Mouse (Mus musculus) 3134 (cell line): ENCODE results near the gene 1700012B09Rik.

Experiments used
- DNase-seq: peaks from one replicate; pipeline ENCODE4 v3.0.0-alpha.2; 2011; ENCODE audit warnings: low spot score; ENCODE audit not compliant: insufficient read length; ENCODE audit errors: extremely low read depth

1700012B09Rik gene

GRCm38 (mm10) chr9:14770803-14771471 is at the start of gene 1700012B09Rik:
Gene 1700012B09Rik (minus strand): TSS chr9:14771030.
- no peak for DNase-seq

GRCm38 (mm10) chr9:14810111-14810510 is 39.3 kb upstream of the 1700012B09Rik start:
- DNase-seq: no peak

GRCm38 (mm10) chr9:14806786-14807185 is 36.0 kb upstream of the 1700012B09Rik start:
- DNase-seq: no peak

- no peak for DNase-seq
Measured at GRCm38 (mm10) chr9:14805714-14806113, 34.9 kb upstream of the 1700012B09Rik start.

DNA sequence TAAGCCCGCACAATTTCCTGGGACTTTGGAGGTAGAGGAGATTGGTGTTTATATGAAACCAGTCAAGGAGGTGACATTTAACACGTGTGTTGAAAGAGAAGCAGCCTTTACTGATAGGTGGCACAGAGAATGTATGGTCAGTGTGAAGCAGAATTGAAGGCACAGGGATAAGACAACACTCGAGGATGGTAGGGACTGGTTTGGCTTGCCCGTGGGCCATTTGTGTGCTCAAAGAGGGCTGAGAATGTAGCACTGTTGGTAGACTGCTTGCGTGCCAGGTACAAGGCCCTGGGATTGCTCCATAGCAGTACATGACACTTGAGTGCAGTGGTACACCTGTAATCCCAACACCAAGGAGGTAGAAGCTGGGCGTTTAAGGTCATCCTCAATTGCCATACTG is 16.5 kb upstream of the 1700012B09Rik start:
- DNase-seq: no peak

DNA sequence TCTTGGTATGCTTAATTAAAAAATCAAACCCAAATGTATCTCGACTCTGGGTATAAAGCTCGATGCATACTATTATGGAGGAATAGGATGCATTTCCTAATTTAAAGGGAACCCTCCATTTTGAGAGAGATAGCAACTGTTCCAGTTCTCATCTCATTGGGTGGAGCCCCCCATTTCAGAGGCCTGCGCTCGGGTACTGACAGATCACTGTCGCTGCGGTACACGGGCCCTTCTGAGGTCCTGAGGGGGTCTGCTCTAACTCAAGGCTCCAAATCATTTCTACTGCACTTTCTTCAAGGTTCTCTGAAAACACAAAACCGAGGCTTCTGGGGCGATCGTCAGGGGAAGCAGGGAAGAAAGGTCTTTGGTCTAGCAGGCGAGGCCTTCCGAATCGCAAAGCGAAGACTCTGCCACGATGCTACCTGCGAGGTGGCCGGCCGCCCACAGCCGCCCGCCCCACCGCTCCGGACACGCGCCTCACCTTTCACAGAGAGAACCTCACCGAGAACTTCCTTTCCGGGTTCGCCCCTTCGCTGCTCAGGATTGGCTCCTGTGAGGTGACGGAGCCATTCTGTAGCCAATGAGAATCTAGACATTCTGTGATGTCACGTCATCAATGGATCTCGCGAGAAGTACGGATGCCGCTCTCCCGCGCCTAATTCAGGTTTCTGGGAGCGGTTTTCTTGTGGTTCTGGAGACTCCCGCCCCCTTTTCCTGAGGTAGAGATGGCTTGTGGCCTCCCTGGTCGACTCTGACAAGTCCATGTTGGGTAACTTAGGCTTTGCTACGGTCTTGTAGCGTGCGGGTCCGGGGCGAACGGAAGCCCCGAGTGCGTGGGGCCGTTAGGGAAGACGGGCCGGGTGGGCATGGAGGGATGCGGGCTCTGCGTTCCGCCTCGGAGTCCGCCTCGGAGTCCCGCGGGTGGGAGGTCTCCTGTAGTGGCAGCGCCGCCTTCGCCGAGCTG is 13.5 kb upstream of the 1700012B09Rik start, which contains the start of the genes Mre11a and Ankrd49:
TSS of gene Mre11a (plus strand) at position 616 of the 964 bp plus-strand sequence.
TSS of gene Ankrd49 (minus strand) at position 818 of the 964 bp plus-strand sequence.
- DNase-seq: peak; percentile 88

GRCm38 (mm10) chr9:14778341-14778740 is 7.5 kb upstream of the 1700012B09Rik start:
- no peak for DNase-seq

DNA sequence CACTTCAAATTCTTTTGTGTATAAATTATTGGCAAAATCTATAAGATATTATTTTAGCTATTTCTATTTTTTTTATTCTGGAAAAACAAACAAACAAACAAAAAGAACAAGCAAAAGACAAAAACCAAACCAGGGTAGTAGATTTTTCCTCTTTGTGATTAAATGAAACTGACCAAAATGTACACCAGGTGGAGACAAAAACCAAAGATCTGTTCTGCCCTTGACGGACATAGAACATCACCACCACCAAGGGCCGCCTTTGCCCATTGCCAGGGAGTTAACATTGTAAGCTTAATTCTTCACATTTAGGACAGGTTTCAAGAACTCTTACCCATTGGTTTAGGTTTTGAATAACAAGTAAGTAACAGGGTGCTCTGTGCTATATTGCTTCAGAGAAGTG is 3.0 kb upstream of the 1700012B09Rik start:
- DNase-seq: no peak

DNA sequence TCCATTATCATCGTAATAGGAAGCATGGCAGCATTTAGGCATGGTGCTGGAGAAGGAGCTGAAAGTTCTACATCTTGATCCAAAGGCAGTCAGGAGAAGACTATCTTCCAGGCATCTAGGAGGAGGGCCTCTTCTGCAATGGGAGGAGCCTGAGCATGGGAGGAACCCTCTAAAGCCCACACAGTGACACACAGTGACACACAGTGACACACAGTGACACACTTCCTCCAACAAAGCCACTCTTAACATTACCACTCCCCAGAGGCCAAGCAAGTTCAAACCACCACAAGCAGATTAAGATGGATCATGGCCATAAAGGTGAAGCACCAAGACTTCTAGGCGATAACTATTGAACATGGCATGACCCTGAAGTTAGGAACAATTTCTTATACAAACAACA is 1.2 kb upstream of the 1700012B09Rik start:
- DNase-seq: no peak

- no peak for DNase-seq
Measured at GRCm38 (mm10) chr9:14769811-14770210, 1.0 kb downstream of the 1700012B09Rik start.

- no peak for DNase-seq
Measured at GRCm38 (mm10) chr9:14764765-14765164, 6.1 kb downstream of the 1700012B09Rik start.

DNA sequence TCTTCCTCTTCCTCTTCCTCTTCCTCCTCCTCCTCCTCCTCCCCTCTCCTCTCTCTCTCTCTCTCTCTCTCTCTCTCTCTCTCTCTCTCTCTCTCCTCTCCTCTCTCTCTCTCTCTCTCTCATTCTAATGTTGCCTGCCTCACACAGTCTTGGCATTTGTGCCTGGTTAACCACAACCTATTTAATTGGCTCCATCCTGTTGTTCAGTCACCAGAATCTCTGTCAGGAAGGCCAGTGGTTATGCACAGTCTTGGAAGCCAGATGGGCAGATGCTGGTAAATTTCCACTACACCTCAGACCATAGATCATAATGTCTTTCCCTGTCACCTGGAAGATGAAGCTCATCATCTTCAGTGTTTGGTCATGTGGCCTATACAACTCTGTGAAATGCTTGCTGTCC is 11.6 kb downstream of the 1700012B09Rik start:
- DNase-seq: peak; percentile 47

DNA sequence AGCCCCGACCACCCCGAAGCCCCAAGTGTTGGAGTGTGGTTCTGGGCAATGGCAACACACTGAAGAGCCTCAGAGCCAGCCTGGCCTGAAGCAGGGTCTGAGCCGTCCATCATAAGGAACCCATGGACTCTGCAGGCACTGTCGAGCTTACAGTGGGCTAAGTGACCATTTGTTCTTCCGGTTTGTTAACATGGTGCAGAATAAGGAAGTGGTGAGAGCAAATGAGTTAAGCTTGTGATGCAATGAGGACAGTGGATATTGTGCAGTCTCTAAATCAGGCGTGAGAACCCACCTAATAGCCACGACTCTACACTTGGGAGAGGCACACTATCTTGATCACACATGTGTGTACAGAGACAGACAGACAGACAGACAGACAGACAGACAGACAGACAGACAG is 12.2 kb downstream of the 1700012B09Rik start:
- DNase-seq: no peak

GRCm38 (mm10) chr9:14754469-14754868 is 16.4 kb downstream of the 1700012B09Rik start:
- DNase-seq: no peak

- DNase-seq: no peak
Measured at GRCm38 (mm10) chr9:14753947-14754346, 16.9 kb downstream of the 1700012B09Rik start.

DNA sequence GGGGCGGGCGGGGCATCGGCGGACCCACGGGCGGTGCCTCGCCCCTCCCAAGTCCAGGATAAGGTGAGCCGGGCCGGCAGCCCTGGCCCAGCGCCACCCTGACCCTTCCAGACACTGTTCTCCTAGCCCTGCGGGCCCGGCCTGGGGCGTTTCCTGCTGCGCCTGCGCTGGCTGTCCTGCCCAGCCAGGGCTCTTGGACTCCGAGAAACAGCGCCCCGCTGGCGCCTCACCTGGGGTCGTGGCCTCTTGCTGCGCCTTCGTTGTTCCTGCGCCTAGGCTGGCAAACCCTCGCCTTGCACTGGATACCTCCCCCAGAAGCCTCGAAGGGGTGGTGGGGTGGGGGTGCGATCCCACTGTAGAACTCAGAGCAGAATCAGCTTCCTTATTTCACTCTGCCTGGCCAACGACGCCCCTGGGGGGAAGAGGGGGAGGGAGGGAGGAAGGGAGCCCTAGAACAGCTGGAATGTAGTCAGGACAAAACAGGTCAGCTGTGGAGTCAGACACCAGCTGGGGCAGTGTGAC is 18.8 kb downstream of the 1700012B09Rik start, which contains the start of gene Fut4:
TSS of gene Fut4 (minus strand) at position 393 of the 522 bp plus-strand sequence.
- no peak for DNase-seq

DNA sequence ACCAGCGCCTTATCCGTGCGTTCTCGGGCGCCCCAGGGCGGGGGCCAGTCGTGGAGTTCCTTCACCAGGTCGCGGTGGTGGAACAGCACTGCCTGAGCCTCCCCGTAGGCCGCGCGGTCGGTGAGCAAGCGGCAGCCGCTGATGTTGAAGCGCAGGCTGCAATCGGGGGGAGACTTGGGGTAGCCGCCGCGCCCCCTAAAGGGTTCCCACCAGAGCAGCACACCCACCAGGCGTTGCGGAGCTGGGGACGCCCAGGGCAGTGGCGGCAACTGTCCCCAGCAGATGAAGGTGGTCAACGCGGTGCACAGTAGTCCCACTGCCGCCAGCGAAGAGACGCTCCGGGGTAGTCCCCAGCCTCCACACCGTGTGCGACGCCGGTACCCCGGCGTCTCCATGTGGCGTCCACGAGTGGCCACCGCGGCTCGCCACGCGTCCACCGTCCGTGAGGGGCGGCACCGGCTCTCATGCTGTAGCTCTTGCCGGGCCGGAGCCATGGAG is 19.3 kb downstream of the 1700012B09Rik start:
- no peak for DNase-seq

- DNase-seq: no peak
Measured at GRCm38 (mm10) chr9:14750901-14751502, 19.8 kb downstream of the 1700012B09Rik start.

- no peak for DNase-seq
Measured at GRCm38 (mm10) chr9:14740151-14740924, 30.5 kb downstream of the 1700012B09Rik start, which contains the start of gene Piwil4. Gene Piwil4 (minus strand): TSS chr9:14740733.
